Mouse (Mus musculus): Measurements from ENCODE around the gene Dact3.

DNA sequence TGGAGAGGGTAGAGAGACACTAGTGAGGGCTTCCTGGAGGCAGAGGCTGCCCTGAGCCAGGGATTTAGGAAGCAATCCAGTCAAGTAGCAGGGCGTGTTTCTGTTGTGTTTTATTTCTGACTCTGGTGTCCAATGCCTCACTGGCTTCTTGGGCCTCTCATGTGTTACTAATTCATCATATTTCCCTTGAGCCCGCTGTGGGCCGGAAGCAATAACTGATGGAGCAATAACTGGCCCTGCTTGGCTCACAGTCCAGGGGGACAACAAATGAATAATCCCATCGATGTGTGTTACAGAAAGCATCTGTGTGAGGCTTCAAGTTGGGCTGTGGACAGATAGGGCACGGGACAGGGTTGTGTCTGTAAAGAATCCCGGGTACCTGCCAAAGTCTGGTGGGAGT, 37.2 kb downstream of the Dact3 start:
- TF ChIP-seq CTCF (IDR thresholded peaks at IDR 0.05; ENCODE audit: control insufficient read depth, insufficient read depth, low read length) (no peak), POLR2A (IDR thresholded peaks at IDR 0.05; ENCODE audit: borderline replicate concordance, control insufficient read depth, low read depth, low read length) (no peak)

Measured in bone marrow, adult 2 months (tissue).